Mouse (Mus musculus) kidney, postnatal 4 days (tissue): ENCODE data around the gene Pde5a.

ENCODE experiments used
- DNase-seq, 2 experiments: peaks; one replicate each; pipeline ENCODE4 v3.0.0; 2021; ENCODE audit warnings: mixed read lengths in 2 of 2

Pde5a gene

GRCm38 (mm10) chr3:122766930-122767329 lies 38.2 kb downstream of the Pde5a start:
- no peak for DNase-seq

- no peak for DNase-seq
Measured at GRCm38 (mm10) chr3:122767841-122768240, 39.1 kb downstream of the Pde5a start.

- no peak for DNase-seq
Measured at GRCm38 (mm10) chr3:122781417-122781816, 52.7 kb downstream of the Pde5a start.

- DNase-seq = no peak
Measured at GRCm38 (mm10) chr3:122784245-122784644, 55.5 kb downstream of the Pde5a start.

GRCm38 (mm10) chr3:122788314-122788713 lies 59.6 kb downstream of the Pde5a start:
- DNase-seq = no peak

GRCm38 (mm10) chr3:122789544-122789943 lies 60.8 kb downstream of the Pde5a start:
- DNase-seq = no peak

GRCm38 (mm10) chr3:122800050-122800449 lies 71.3 kb downstream of the Pde5a start:
- no peak for DNase-seq

- no peak for DNase-seq
Measured at GRCm38 (mm10) chr3:122800553-122801435, 72.0 kb downstream of the Pde5a start.

GRCm38 (mm10) chr3:122801436-122802221 lies 72.9 kb downstream of the Pde5a start:
- DNase-seq = peak in 1 of 2 experiments; percentile 22

- no peak for DNase-seq
Measured at GRCm38 (mm10) chr3:122807313-122807712, 78.6 kb downstream of the Pde5a start.

- no peak for DNase-seq
Measured at GRCm38 (mm10) chr3:122810090-122810863, 81.5 kb downstream of the Pde5a start.

- DNase-seq = no peak
Measured at GRCm38 (mm10) chr3:122810986-122811385, 82.2 kb downstream of the Pde5a start.

- DNase-seq = peak; percentile 40 to 61
Measured at GRCm38 (mm10) chr3:122814531-122814930, 85.8 kb downstream of the Pde5a start.

GRCm38 (mm10) chr3:122818282-122818681 lies 89.5 kb downstream of the Pde5a start:
- DNase-seq = no peak

- peak; percentile 18 to 32 for DNase-seq
Measured at GRCm38 (mm10) chr3:122820700-122821099, 92.0 kb downstream of the Pde5a start.

- no peak for DNase-seq
Measured at GRCm38 (mm10) chr3:122828270-122829058, 99.7 kb downstream of the Pde5a start.

- no peak for DNase-seq
Measured at GRCm38 (mm10) chr3:122834519-122834918, 105.8 kb downstream of the Pde5a start.

- no peak for DNase-seq
Measured at GRCm38 (mm10) chr3:122835097-122835850, 106.5 kb downstream of the Pde5a start.

- no peak for DNase-seq
Measured at GRCm38 (mm10) chr3:122837639-122838038, 108.9 kb downstream of the Pde5a start.

- no peak for DNase-seq
Measured at GRCm38 (mm10) chr3:122848410-122849034, 119.8 kb downstream of the Pde5a start.

- DNase-seq = peak in 1 of 2 experiments; percentile 14
Measured at GRCm38 (mm10) chr3:122855149-122855548, 126.4 kb downstream of the Pde5a start.
